Mouse (Mus musculus): Measurements from ENCODE around the gene Map2k7. TPM values are rescaled to one million over a fixed set of nuclear protein-coding genes. Genes with fewer than 3 reads are reported as not detected.

Map2k7 gene
- polyA plus RNA-seq (2012; ENCODE audit: low replicate concordance) = 181 and 201 TPM in 2 replicates

GRCm38 (mm10) chr8:4238434-4239192, at the start of gene Map2k7, which contains the start of gene Gm49320:
Gene Map2k7 (plus strand): TSS chr8:4238740.
Gene Gm49320 (plus strand): TSS chr8:4238865.

GRCm38 (mm10) chr8:4216791-4217621, 21.5 kb upstream of the Map2k7 start, which contains the start of gene Prr36:
Gene Prr36 (minus strand): TSS chr8:4217459.

DNA sequence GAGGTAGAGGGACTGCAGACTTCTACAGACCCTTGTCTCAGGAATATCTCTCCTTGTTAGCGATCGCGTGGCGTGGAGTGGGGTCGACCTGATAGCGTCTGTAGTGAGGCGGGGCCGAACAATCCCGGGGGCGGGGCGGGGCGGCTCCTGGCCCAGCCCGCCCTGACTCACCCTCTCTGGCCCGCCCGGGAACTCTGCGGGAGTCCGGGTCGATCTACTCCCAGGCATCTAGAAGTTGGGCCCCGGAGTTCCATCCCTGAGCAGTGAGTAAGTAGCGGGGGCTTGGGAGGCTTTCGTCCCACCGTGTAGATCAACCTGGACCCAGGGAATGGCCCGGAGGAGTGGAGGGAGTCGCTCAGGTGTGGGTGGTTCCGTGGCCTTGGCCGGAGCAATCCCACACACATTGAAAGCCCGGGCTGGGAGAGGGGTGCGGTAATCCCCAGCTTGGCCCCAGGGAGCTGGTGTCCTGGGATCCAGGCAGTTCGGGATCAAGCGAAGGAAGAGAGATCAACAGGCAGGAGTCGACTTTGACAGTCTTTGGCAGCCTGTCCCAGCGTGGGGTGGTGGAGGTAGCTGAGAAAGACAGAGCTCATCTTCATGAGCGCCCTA, 11.7 kb upstream of the Map2k7 start, which contains the start of gene Lrrc8e:
Gene Lrrc8e, plus strand, starts transcription at position 89 of the 609 bp plus-strand sequence.

GRCm38 (mm10) chr8:4247951-4248540, 9.5 kb downstream of the Map2k7 start, which contains the start of gene Tgfbr3l:
Gene Tgfbr3l (plus strand): TSS chr8:4248214.

DNA sequence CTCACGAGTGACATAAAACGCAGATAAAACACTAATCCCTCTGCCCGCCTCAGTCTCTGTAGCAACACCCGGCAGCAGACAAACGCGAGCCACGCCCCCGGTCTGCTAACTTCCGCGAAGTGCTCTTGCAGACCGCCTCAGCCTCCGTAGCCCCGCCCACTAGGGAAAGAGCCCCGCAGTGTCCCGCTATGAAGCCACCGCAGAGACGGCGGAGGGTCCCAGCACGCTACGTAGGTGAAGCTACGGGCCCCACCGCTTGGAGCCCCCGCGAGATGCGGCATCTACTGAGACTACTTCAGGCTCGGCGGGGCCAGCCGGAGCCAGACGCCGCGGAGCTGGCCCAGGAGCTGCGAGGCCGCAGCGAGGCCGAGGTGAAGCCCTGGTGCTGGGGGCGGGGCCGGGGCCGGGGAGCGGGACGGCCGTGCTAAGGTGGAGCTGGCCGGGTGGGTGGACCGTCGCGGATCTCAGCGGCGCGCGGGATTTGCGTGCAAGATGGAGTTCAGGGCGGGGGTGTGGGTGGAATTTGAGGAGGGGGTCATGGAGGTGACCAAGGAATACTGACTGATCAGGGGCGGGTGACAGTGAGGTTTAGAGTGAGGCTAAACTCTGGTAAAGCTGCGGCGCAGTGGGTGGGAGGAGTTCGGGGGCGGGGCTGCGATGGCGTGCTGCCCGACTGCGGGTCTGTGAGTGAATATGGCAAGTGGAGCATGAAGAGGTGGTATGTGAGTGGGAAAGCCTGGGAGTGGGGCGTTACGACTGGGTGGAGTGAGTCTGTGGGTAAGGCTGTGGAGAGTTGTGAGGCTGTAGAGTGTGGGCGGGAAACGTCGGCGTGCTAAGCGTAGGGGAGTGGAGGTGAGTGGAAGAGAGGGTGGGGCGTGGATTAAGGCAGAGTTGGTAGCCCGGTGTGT, 14.6 kb downstream of the Map2k7 start, which contains the start of gene Snapc2:
Gene Snapc2, plus strand, starts transcription at position 147 of the 908 bp plus-strand sequence.

GRCm38 (mm10) chr8:4259125-4259804, 20.7 kb downstream of the Map2k7 start, which contains the start of gene Ctxn1:
Gene Ctxn1 (minus strand): TSS chr8:4259274.

GRCm38 (mm10) chr8:4275275-4276110, 37.0 kb downstream of the Map2k7 start, which contains the start of gene Timm44:
Gene Timm44 (minus strand): TSS chr8:4275913.

Other genes with a start within 250 kb of the Map2k7 start
- gene Cd209f, start 132.9 kb upstream of the Map2k7 start, polyA plus RNA-seq (2012; ENCODE audit: low replicate concordance) = not detected in 2 replicates
- not detected in 2 replicates for gene Cd209g, start 104.6 kb upstream of the Map2k7 start, polyA plus RNA-seq (2012; ENCODE audit: low replicate concordance)
- 4.8 and 11.4 TPM in 2 replicates for gene Evi5l, start 72.2 kb upstream of the Map2k7 start, polyA plus RNA-seq (2012; ENCODE audit: low replicate concordance)
- 0.11 and 0.14 TPM in 2 replicates for gene Prr36, start 21.3 kb upstream of the Map2k7 start, polyA plus RNA-seq (2012; ENCODE audit: low replicate concordance)
- gene Lrrc8e, start 11.9 kb upstream of the Map2k7 start, polyA plus RNA-seq (2012; ENCODE audit: low replicate concordance) = 0.43 TPM in 1 of 2 replicates, not detected in the other
- 1.9 and 10.4 TPM in 2 replicates for gene Gm49320, start 125 bp downstream of the Map2k7 start, polyA plus RNA-seq (2012; ENCODE audit: low replicate concordance)
- gene Tgfbr3l, start 9.5 kb downstream of the Map2k7 start, polyA plus RNA-seq (2012; ENCODE audit: low replicate concordance) = 29.8 and 37.7 TPM in 2 replicates
- 50.7 and 77.7 TPM in 2 replicates for gene Snapc2, start 14.3 kb downstream of the Map2k7 start, polyA plus RNA-seq (2012; ENCODE audit: low replicate concordance)
- 1.4 and 2.2 TPM in 2 replicates for gene Ctxn1, start 20.5 kb downstream of the Map2k7 start, polyA plus RNA-seq (2012; ENCODE audit: low replicate concordance)
- 47.7 and 54.9 TPM in 2 replicates for gene Timm44, start 37.2 kb downstream of the Map2k7 start, polyA plus RNA-seq (2012; ENCODE audit: low replicate concordance)
- gene Ccl25, start 86.5 kb downstream of the Map2k7 start, polyA plus RNA-seq (2012; ENCODE audit: low replicate concordance) = 1.2 and 2.2 TPM in 2 replicates
- 35.7 and 60.1 TPM in 2 replicates for gene Elavl1, start 86.7 kb downstream of the Map2k7 start, polyA plus RNA-seq (2012; ENCODE audit: low replicate concordance)